Mouse (Mus musculus): ENCODE data around the gene Slc17a9. TPM values are rescaled to one million over a fixed set of nuclear protein-coding genes. Genes with fewer than 3 reads are reported as not detected.

Gene Slc17a9
- polyA plus RNA-seq (2014; fragmentation: Nextera tagmentation; extraction: Ambion mirVana) = 0.42 TPM in 2 replicates

DNA sequence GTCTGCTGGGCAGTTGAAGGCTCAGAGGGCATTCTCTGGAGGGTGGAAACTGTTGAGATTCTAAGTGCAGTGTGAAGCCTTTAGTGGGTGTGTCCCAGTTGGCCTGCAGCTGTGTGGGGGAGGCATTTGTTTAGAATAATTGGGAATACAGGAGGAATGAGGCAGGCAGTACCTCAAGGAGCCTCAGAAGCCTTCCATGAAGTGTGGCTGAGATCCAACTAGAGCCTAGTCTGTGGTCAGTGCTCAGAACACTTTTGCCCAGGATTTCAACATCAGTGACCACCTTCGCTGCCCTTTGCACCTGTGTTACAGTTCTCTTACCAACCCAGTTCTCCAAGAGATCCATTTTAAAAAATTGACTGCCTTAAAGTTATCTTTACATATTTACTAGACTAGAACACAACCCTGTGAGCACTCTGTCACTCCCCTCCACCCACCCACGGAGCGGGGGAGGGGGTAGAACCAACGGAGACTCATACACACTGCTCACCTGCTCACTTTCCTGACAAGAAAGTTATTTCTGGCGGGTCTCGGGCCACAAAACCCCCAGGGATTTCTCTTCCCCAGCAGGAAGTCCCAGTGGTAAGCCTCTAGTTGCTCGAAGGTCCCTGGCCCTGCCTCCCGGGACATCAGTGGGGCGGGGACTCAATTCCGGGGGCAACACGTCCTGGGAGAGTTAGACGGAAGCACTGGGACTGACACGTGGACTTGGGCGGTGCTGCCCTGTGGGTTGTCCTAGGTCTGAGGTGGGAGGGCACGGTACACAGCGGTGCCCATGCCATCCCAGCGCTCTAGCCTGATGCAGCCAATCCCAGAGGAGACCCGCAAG, at the start of gene Slc17a9:
Gene Slc17a9 (plus strand): TSS at position 679 of the 829 bp plus-strand sequence.
- no peak for ATAC-seq (ENCODE audit: insufficient read depth, low FRiP score, low TSS enrichment)
- Histone ChIP-seq H3K36me3 (ENCODE audit: control insufficient read depth, insufficient read depth, low read length) (peaks cover 9% of the 10 kb centered on the region), H3K27me3 (ENCODE audit: control insufficient read depth, insufficient read depth, low read length) (no peaks in the 10 kb centered on the region), H3K4me2 (ENCODE audit: low read depth) (no peak within 1 kb of the TSS), H3K9me3 (ENCODE audit: control insufficient read depth, low read length) (no peaks in the 10 kb centered on the region), H3K4me3 (ENCODE audit: low read depth, low read length) (no peak within 1 kb of the TSS), H3K27ac (ENCODE audit: low read depth, low read length) (no peak within 1 kb of the TSS), H3K4me1 (ENCODE audit: control insufficient read depth, insufficient read depth, low read length) (no peaks in the 10 kb centered on the region), H3K9ac (ENCODE audit: low read length) (no peak within 1 kb of the TSS)
- no peak for DNase-seq (ENCODE audit: low spot score)
- WGBS = 5% methylated on average over 18 of the region's 18 CpGs

DNA sequence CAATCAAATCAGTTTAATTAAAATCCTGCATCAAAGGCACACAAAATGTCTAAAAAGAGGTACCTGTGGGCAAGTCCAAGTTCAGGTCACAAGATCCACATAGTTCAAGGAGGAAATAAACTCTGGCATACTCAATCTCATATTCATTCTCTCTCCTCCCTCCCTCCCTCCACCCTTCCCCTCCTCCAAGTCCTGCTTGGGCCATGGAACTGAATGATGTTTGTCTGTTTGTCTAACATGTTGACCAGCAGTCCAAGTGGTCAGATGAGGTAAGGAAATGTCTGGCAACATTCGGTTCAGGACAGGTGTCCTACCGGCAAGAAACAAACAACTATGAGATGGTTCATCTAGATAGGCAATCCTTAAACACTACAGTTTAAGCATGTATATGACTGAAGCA, 48.4 kb upstream of the Slc17a9 start:
- H3K36me3 ChIP-seq (ENCODE audit: control insufficient read depth, insufficient read depth, low read length) = peaks cover 7% of the 10 kb centered on the region

DNA sequence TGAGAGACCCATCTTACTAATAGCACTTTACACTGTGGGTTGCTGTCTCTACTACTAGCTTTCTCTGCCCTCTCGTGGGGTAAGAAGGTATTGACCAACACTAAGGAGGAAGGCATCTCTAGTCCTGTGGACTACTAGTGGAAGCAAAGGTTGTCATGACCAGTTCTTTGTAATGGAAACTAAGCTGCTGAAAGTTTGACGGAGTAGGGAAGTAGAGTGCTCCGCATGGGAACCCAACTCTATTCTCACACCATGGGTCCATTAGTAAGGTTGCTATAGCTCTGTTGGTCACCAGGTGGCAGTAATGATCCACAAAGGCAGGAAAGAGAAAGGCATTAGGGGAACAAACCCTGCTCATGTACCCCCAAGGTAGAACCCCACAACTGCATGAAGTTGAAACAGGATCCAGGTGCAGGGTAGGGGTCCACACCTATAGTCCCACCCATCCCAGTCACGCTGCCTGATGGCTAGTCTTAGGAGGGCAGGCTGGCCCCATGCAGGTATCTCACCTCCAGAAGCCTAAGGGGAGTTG, 46.4 kb upstream of the Slc17a9 start:
- Histone ChIP-seq H3K9ac (ENCODE audit: low read length) (no peak overlapping the region), H3K4me1 (ENCODE audit: control insufficient read depth, insufficient read depth, low read length) (no peaks in the 10 kb centered on the region), H3K36me3 (ENCODE audit: control insufficient read depth, insufficient read depth, low read length) (peaks cover 15% of the 10 kb centered on the region), H3K27me3 (ENCODE audit: control insufficient read depth, insufficient read depth, low read length) (no peaks in the 10 kb centered on the region), H3K4me3 (ENCODE audit: low read depth, low read length) (no peak overlapping the region), H3K4me2 (ENCODE audit: low read depth) (no peak overlapping the region), H3K9me3 (ENCODE audit: control insufficient read depth, low read length) (no peaks in the 10 kb centered on the region), H3K27ac (ENCODE audit: low read depth, low read length) (no peak overlapping the region)
- peak; percentile 63; the same call in 1 of the 2 replicates for ATAC-seq (ENCODE audit: insufficient read depth, low FRiP score, low TSS enrichment)
- WGBS = 30% methylated on average over 4 of the region's 4 CpGs
- DNase-seq (ENCODE audit: low spot score) = peak; percentile 60

More for the DNA sequence above, 48.4 kb upstream of the Slc17a9 start:
- H3K27me3 ChIP-seq (ENCODE audit: control insufficient read depth, insufficient read depth, low read length) = no peaks in the 10 kb centered on the region
- DNase-seq (ENCODE audit: low spot score) = no peak
- no peak overlapping the region for H3K4me3 ChIP-seq (ENCODE audit: low read depth, low read length)
- H3K9ac ChIP-seq (ENCODE audit: low read length) = no peak overlapping the region
- 99% methylated on average over 2 of the region's 2 CpGs for WGBS
- no peak overlapping the region for H3K4me2 ChIP-seq (ENCODE audit: low read depth)
- no peaks in the 10 kb centered on the region for H3K4me1 ChIP-seq (ENCODE audit: control insufficient read depth, insufficient read depth, low read length)
- no peak overlapping the region for H3K27ac ChIP-seq (ENCODE audit: low read depth, low read length)
- no peaks in the 10 kb centered on the region for H3K9me3 ChIP-seq (ENCODE audit: control insufficient read depth, low read length)
- no peak for ATAC-seq (ENCODE audit: insufficient read depth, low FRiP score, low TSS enrichment)

DNA sequence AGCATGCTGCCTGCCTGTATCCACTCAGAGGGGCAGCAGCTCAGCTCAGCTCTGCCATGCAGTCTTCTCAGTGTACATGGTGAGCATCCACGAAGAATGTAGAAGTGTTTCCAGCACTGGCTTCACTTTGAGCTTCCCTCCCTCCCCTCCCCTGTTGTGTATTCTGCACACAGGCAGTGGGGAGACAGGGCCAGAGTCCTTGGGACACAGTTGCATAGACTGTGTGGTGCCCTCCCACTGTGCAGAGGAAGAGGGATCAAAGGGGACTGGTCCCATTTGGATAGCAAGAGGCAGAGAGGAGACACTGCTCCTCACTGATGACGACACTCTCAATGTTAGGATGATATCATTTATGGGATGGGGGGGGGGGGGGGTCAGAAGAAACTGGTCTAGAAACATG, 43.8 kb upstream of the Slc17a9 start:
- no peaks in the 10 kb centered on the region for H3K27me3 ChIP-seq (ENCODE audit: control insufficient read depth, insufficient read depth, low read length)
- H3K4me3 ChIP-seq (ENCODE audit: low read depth, low read length) = no peak overlapping the region
- no peak overlapping the region for H3K27ac ChIP-seq (ENCODE audit: low read depth, low read length)
- WGBS = 54% methylated on average over 2 of the region's 2 CpGs
- H3K9me3 ChIP-seq (ENCODE audit: control insufficient read depth, low read length) = no peaks in the 10 kb centered on the region
- H3K36me3 ChIP-seq (ENCODE audit: control insufficient read depth, insufficient read depth, low read length) = peaks cover 15% of the 10 kb centered on the region
- DNase-seq (ENCODE audit: low spot score) = no peak
- H3K4me1 ChIP-seq (ENCODE audit: control insufficient read depth, insufficient read depth, low read length) = no peaks in the 10 kb centered on the region
- H3K4me2 ChIP-seq (ENCODE audit: low read depth) = no peak overlapping the region
- no peak overlapping the region for H3K9ac ChIP-seq (ENCODE audit: low read length)
- no peak for ATAC-seq (ENCODE audit: insufficient read depth, low FRiP score, low TSS enrichment)

DNA sequence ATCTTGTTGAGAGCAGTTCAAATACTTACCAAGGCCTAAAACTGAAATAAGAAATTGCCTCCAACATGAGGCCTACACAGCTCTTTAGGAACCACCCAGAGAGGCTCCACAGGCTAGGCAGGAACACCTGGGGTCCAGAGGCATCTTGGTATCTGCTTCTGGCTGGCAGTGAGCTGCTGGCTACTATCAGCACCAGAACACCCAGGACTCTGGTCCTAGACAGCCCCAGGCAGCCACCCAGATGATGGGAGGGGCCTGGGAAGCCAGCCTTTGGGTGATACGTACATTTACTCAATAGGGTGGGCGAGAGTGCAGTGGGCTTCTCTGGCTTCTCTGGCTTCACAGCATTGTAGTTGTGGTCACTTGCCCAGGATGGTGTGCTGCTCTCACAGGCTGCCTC, 41.5 kb upstream of the Slc17a9 start:
- 81% methylated on average over 2 of the region's 2 CpGs for WGBS
- H3K4me3 ChIP-seq (ENCODE audit: low read depth, low read length) = no peak overlapping the region
- H3K9ac ChIP-seq (ENCODE audit: low read length) = no peak overlapping the region
- H3K4me2 ChIP-seq (ENCODE audit: low read depth) = no peak overlapping the region
- no peaks in the 10 kb centered on the region for H3K4me1 ChIP-seq (ENCODE audit: control insufficient read depth, insufficient read depth, low read length)
- peaks cover 19% of the 10 kb centered on the region for H3K36me3 ChIP-seq (ENCODE audit: control insufficient read depth, insufficient read depth, low read length)
- H3K9me3 ChIP-seq (ENCODE audit: control insufficient read depth, low read length) = no peaks in the 10 kb centered on the region
- ATAC-seq (ENCODE audit: insufficient read depth, low FRiP score, low TSS enrichment) (no peak), DNase-seq (ENCODE audit: low spot score) (no peak)
- H3K27me3 ChIP-seq (ENCODE audit: control insufficient read depth, insufficient read depth, low read length) = no peaks in the 10 kb centered on the region
- no peak overlapping the region for H3K27ac ChIP-seq (ENCODE audit: low read depth, low read length)

DNA sequence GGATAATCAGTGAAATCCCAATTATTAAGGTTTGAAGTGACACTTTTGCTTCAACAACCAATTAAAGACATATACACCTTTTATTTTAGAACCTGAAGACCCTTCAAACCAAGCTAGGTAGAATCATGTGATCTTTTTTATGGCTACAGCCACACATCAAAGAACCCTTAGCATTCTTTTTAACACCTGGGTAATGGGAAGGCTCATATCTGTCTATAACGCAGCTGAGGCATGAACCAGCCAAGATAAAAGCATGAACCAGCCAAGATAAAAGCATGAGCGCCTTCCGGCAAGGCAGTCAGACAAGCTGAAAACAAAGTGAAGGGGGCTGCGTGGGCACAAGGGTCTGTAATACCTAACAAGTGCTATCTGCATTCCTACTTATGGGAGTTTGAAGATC, 41.0 kb upstream of the Slc17a9 start:
- no peak overlapping the region for H3K9ac ChIP-seq (ENCODE audit: low read length)

DNA sequence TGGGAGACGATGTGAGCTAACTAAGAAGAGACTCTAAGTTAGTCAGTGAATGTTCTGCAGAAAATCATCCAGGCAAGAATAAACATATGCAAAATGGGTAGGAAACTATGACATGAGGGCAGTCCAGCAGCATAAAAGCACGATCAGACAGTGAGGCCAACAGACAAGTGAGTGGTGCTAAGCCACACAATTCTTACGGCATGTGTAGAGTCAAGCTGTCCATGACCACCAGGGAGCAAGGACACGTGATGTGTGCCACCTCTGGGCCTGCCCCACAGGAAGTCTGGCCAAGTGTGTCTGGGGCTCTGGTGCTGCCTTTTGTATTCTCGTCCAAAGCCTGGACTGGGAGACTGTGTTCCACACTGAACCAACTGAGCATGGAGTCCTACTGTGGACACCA, 35.2 kb upstream of the Slc17a9 start:
- Histone ChIP-seq H3K36me3 (ENCODE audit: control insufficient read depth, insufficient read depth, low read length) (peaks cover 13% of the 10 kb centered on the region), H3K4me2 (ENCODE audit: low read depth) (no peak overlapping the region), H3K4me1 (ENCODE audit: control insufficient read depth, insufficient read depth, low read length) (peaks cover 8% of the 10 kb centered on the region; the same call in 1 of the 2 replicates), H3K4me3 (ENCODE audit: low read depth, low read length) (no peak overlapping the region), H3K27ac (ENCODE audit: low read depth, low read length) (no peak overlapping the region), H3K9ac (ENCODE audit: low read length) (no peak overlapping the region), H3K9me3 (ENCODE audit: control insufficient read depth, low read length) (no peaks in the 10 kb centered on the region), H3K27me3 (ENCODE audit: control insufficient read depth, insufficient read depth, low read length) (no peaks in the 10 kb centered on the region)
- ATAC-seq (ENCODE audit: insufficient read depth, low FRiP score, low TSS enrichment) (no peak), DNase-seq (ENCODE audit: low spot score) (no peak)
- WGBS = 91% methylated on average over 5 of the region's 5 CpGs

More for the DNA sequence above, 41.0 kb upstream of the Slc17a9 start:
- Histone ChIP-seq H3K36me3 (ENCODE audit: control insufficient read depth, insufficient read depth, low read length) (peaks cover 22% of the 10 kb centered on the region), H3K27me3 (ENCODE audit: control insufficient read depth, insufficient read depth, low read length) (no peaks in the 10 kb centered on the region), H3K9me3 (ENCODE audit: control insufficient read depth, low read length) (no peaks in the 10 kb centered on the region), H3K4me1 (ENCODE audit: control insufficient read depth, insufficient read depth, low read length) (no peaks in the 10 kb centered on the region), H3K4me2 (ENCODE audit: low read depth) (no peak overlapping the region), H3K27ac (ENCODE audit: low read depth, low read length) (no peak overlapping the region), H3K4me3 (ENCODE audit: low read depth, low read length) (no peak overlapping the region)
- WGBS = 95% methylated on average over 4 of the region's 4 CpGs
- DNase-seq (ENCODE audit: low spot score) = no peak
- no peak for ATAC-seq (ENCODE audit: insufficient read depth, low FRiP score, low TSS enrichment)

DNA sequence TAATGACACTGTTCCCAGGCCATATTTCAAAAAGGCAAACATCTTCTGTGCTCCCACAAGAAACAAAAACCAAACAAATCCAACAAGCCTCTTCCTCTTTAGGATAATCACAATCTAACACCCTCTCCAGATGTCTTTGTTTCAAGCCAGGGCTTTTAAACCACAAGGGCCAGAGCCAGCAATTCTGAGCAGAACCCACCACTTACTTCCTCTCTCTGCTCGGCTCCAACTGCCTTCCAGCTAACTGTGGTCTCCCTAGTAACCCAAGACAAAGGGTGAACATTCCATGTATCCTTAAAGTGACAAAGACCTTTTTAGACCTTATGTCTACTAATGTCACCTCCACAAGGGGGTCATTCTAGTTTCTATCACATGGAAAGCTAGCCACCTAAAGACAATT, 32.4 kb upstream of the Slc17a9 start:
- Histone ChIP-seq H3K27me3 (ENCODE audit: control insufficient read depth, insufficient read depth, low read length) (no peaks in the 10 kb centered on the region), H3K4me3 (ENCODE audit: low read depth, low read length) (no peak overlapping the region), H3K4me1 (ENCODE audit: control insufficient read depth, insufficient read depth, low read length) (peaks cover 8% of the 10 kb centered on the region; the same call in 1 of the 2 replicates), H3K27ac (ENCODE audit: low read depth, low read length) (peak overlapping the region; percentile 24; the same call in 1 of the 2 replicates), H3K9me3 (ENCODE audit: control insufficient read depth, low read length) (no peaks in the 10 kb centered on the region), H3K9ac (ENCODE audit: low read length) (0 out of 2 replicates have a peak overlapping the region, but pooled peaks have one; percentile 2), H3K4me2 (ENCODE audit: low read depth) (no peak overlapping the region), H3K36me3 (ENCODE audit: control insufficient read depth, insufficient read depth, low read length) (peaks cover 10% of the 10 kb centered on the region)
- 0% methylated on average over 1 of the region's 1 CpGs for WGBS
- DNase-seq (ENCODE audit: low spot score) (no peak), ATAC-seq (ENCODE audit: insufficient read depth, low FRiP score, low TSS enrichment) (peak; percentile 48; the same call in 1 of the 2 replicates)

DNA sequence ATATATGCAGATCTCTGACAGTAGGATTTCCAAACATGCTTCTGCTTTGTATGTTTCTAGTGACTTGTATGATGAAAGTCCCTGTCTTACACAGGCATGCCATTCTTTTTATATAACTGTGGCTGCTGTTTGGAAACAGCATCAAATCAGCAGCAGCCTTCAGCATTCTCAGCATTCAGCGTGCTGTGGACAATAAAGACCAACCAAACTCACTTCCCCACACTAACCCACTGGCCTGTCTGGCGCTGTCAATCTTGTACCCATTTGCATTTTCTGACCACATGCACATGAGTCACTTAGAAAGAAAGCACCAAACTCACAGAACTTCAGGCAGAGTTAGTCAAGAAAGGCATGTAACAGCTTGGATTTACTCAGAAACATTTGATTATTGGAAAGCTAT, 29.9 kb upstream of the Slc17a9 start:
- Histone ChIP-seq H3K4me3 (ENCODE audit: low read depth, low read length) (no peak overlapping the region), H3K9ac (ENCODE audit: low read length) (no peak overlapping the region), H3K36me3 (ENCODE audit: control insufficient read depth, insufficient read depth, low read length) (no peaks in the 10 kb centered on the region; the same call in 1 of the 2 replicates), H3K9me3 (ENCODE audit: control insufficient read depth, low read length) (no peaks in the 10 kb centered on the region), H3K27ac (ENCODE audit: low read depth, low read length) (no peak overlapping the region), H3K27me3 (ENCODE audit: control insufficient read depth, insufficient read depth, low read length) (no peaks in the 10 kb centered on the region), H3K4me2 (ENCODE audit: low read depth) (no peak overlapping the region), H3K4me1 (ENCODE audit: control insufficient read depth, insufficient read depth, low read length) (peaks cover 12% of the 10 kb centered on the region; the same call in 1 of the 2 replicates)
- DNase-seq (ENCODE audit: low spot score) (no peak), ATAC-seq (ENCODE audit: insufficient read depth, low FRiP score, low TSS enrichment) (no peak)
- 85% methylated on average over 2 of the region's 2 CpGs for WGBS
